Mouse (Mus musculus) c-Kit-positive CD71-positive TER-119-positive erythroid progenitor cells, embryonic 14.5 days (primary cell): ENCODE data around the gene Wbp4.

Experiments
- DNase-seq: peaks from one replicate; pipeline ENCODE4 v3.0.0-alpha.2; 2013; ENCODE audit warnings: low spot score

Gene Wbp4

GRCm38 (mm10) chr14:79507846-79508245 lies 26.5 kb upstream of the Wbp4 start:
- DNase-seq = no peak

- DNase-seq = peak; percentile 76
Observed at GRCm38 (mm10) chr14:79506207-79506606, 24.9 kb upstream of the Wbp4 start.

- no peak for DNase-seq
Observed at GRCm38 (mm10) chr14:79504246-79505006, 23.1 kb upstream of the Wbp4 start.

- DNase-seq = no peak
Observed at GRCm38 (mm10) chr14:79503371-79504075, 22.2 kb upstream of the Wbp4 start.

- DNase-seq = no peak
Observed at GRCm38 (mm10) chr14:79500756-79501155, 19.4 kb upstream of the Wbp4 start.

GRCm38 (mm10) chr14:79499326-79499725 lies 18.0 kb upstream of the Wbp4 start:
- DNase-seq = no peak

- DNase-seq = no peak
Observed at GRCm38 (mm10) chr14:79494349-79494748, 13.0 kb upstream of the Wbp4 start.

- no peak for DNase-seq
Observed at GRCm38 (mm10) chr14:79490246-79490645, 8.9 kb upstream of the Wbp4 start.

GRCm38 (mm10) chr14:79489150-79489549 lies 7.8 kb upstream of the Wbp4 start:
- no peak for DNase-seq

- no peak for DNase-seq
Observed at GRCm38 (mm10) chr14:79488531-79488930, 7.2 kb upstream of the Wbp4 start.

- DNase-seq = peak; percentile 63
Observed at GRCm38 (mm10) chr14:79486993-79487731, 5.8 kb upstream of the Wbp4 start.

- DNase-seq = peak; percentile 49
Observed at GRCm38 (mm10) chr14:79486617-79486992, 5.3 kb upstream of the Wbp4 start.

GRCm38 (mm10) chr14:79483611-79484120 lies 2.3 kb upstream of the Wbp4 start:
- no peak for DNase-seq

- peak; percentile 27 for DNase-seq
Observed at GRCm38 (mm10) chr14:79482747-79483355, 1.5 kb upstream of the Wbp4 start.

GRCm38 (mm10) chr14:79482251-79482661 lies 936 bp upstream of the Wbp4 start:
- DNase-seq = peak; percentile 40

GRCm38 (mm10) chr14:79480624-79481338 lies 539 bp downstream of the Wbp4 start, which contains the start of gene Elf1:
Gene Elf1, plus strand, starts transcription at chr14:79481194.
- DNase-seq = peak; percentile 76

- no peak for DNase-seq
Observed at GRCm38 (mm10) chr14:79473384-79473783, 7.9 kb downstream of the Wbp4 start.

GRCm38 (mm10) chr14:79467621-79468020 lies 13.7 kb downstream of the Wbp4 start:
- DNase-seq = peak; percentile 45

GRCm38 (mm10) chr14:79465623-79466022 lies 15.7 kb downstream of the Wbp4 start:
- DNase-seq = no peak

- no peak for DNase-seq
Observed at GRCm38 (mm10) chr14:79460988-79461387, 20.3 kb downstream of the Wbp4 start.

- no peak for DNase-seq
Observed at GRCm38 (mm10) chr14:79460401-79460800, 20.9 kb downstream of the Wbp4 start.
